Mouse (Mus musculus) liver, adult 2 months (tissue): ENCODE measurements around the gene Mta1.

Experiments
- CTCF ChIP-seq: fragments of 200-500 bp; IDR thresholded peaks from 2 replicates; pipeline ENCODE4 v1.5.1; 2011; ENCODE audit warnings: low read depth, low read length, control low read depth
- POLR2A ChIP-seq: fragments of 200-500 bp; IDR thresholded peaks from 2 replicates; pipeline ENCODE4 v1.6.1; 2011; ENCODE audit warnings: low read length, control low read depth; ENCODE audit not compliant: insufficient read depth; ENCODE audit errors: extremely low read depth

DNA sequence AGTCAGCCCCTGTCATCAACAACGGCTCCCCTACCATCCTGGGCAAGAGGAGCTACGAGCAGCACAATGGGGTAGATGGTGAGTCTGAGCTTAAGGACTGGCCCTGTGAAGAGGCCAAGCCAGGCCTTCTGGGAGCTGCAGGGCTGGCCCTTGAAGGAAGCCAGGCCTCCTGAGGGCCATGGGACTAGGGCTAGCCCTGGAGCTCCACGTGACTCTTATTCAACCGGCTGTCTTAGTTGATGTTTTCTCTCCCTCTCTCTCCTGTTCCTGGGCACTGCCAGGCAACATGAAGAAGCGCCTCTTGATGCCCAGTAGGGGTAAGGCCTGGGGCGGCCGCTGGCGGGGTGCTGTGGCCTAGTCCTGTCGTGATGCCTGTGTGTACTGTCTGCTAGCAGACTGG is 35.2 kb downstream of the Mta1 start:
- TF ChIP-seq CTCF (no peak), POLR2A (no peak)
